Mouse (Mus musculus) adrenal gland, adult 8-10 months (tissue): ENCODE measurements at regions not wholly inside any gene's neighbourhood (a gene's known extent, or its start where the extent isn't known, plus 50 kb on each side); places are given as distances from the start of the nearest gene placed in this dataset.

ENCODE experiments used
- DNase-seq: peaks from one replicate; pipeline ENCODE4 v3.0.0; 2022

- DNase-seq = no peak
These were observed 640.3 kb upstream of the Vstm2b start for GRCm38 (mm10) chr7:40257733-40258376.

GRCm38 (mm10) chr7:40258377-40258739 lies 639.8 kb upstream of the Vstm2b start:
- peak; percentile 86 for DNase-seq

GRCm38 (mm10) chr7:40273459-40274072 lies 624.6 kb upstream of the Vstm2b start:
- peak; percentile 38 for DNase-seq

GRCm38 (mm10) chr7:40275078-40275477 lies 623.0 kb upstream of the Vstm2b start:
- DNase-seq = no peak

- no peak for DNase-seq
These were observed 622.5 kb upstream of the Vstm2b start for GRCm38 (mm10) chr7:40275658-40276057.

- no peak for DNase-seq
These were observed 622.0 kb upstream of the Vstm2b start for GRCm38 (mm10) chr7:40276116-40276515.

GRCm38 (mm10) chr7:40290166-40290565 lies 608.0 kb upstream of the Vstm2b start:
- DNase-seq = no peak

GRCm38 (mm10) chr7:40310558-40310957 lies 587.6 kb upstream of the Vstm2b start:
- peak; percentile 2 for DNase-seq

- DNase-seq = no peak
These were observed 577.0 kb upstream of the Vstm2b start for GRCm38 (mm10) chr7:40321171-40321570.

- peak; percentile 16 for DNase-seq
These were observed 572.9 kb upstream of the Vstm2b start for GRCm38 (mm10) chr7:40325188-40325705.

- no peak for DNase-seq
These were observed 565.7 kb upstream of the Vstm2b start for GRCm38 (mm10) chr7:40332455-40332854.

- no peak for DNase-seq
These were observed 545.8 kb upstream of the Vstm2b start for GRCm38 (mm10) chr7:40352306-40352705.

- no peak for DNase-seq
These were observed 535.4 kb upstream of the Vstm2b start for GRCm38 (mm10) chr7:40362719-40363118.

- DNase-seq = no peak
These were observed 525.4 kb upstream of the Vstm2b start for GRCm38 (mm10) chr7:40372713-40373112.

- no peak for DNase-seq
These were observed 520.3 kb upstream of the Vstm2b start for GRCm38 (mm10) chr7:40377839-40378238.

GRCm38 (mm10) chr7:40381244-40381643 lies 516.9 kb upstream of the Vstm2b start:
- no peak for DNase-seq

GRCm38 (mm10) chr7:40388152-40388551 lies 510.0 kb upstream of the Vstm2b start:
- no peak for DNase-seq

- DNase-seq = no peak
These were observed 508.3 kb upstream of the Vstm2b start for GRCm38 (mm10) chr7:40389795-40390194.

GRCm38 (mm10) chr7:40390927-40391326 lies 507.2 kb upstream of the Vstm2b start:
- DNase-seq = no peak

GRCm38 (mm10) chr7:40391626-40392025 lies 506.5 kb upstream of the Vstm2b start:
- DNase-seq = no peak

- DNase-seq = no peak
These were observed 505.9 kb upstream of the Vstm2b start for GRCm38 (mm10) chr7:40392207-40392606.

- DNase-seq = no peak
These were observed 505.4 kb upstream of the Vstm2b start for GRCm38 (mm10) chr7:40392699-40393098.

GRCm38 (mm10) chr7:40398266-40398665 lies 499.9 kb upstream of the Vstm2b start:
- DNase-seq = no peak

GRCm38 (mm10) chr7:40419332-40419731 lies 478.8 kb upstream of the Vstm2b start:
- DNase-seq = no peak
